Mouse (Mus musculus): ENCODE data around the gene Unc5b. TPM values are rescaled to one million over a fixed set of nuclear protein-coding genes. Genes with fewer than 3 reads are reported as not detected.

Gene Unc5b
- polyA plus RNA-seq, 1 experiment from 2014 or later, result 2.1 TPM

DNA sequence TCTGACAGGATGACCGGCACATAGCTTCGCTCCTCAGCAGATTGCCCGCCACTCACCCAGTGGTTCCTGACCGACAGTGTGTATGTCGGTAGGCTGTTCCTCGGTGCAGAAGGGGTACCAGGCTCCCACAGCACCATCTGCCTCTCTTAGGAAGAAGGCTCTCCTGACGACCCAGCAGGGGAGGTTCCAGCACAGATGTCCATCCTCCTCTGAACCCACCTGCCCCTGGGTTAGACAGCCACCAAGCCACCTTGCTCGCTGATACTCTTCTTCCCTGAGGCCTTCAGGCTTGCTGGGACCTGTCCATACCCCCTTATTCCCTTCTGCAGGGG lies 25.2 kb downstream of the Unc5b start:
- 83% methylated on average over 8 of the region's 8 CpGs for WGBS
- no peaks in the 10 kb centered on the region for H3K9me3 ChIP-seq (replicated peaks; ENCODE audit: control insufficient read depth, low read length)
- no peaks in the 10 kb centered on the region for H3K27me3 ChIP-seq (replicated peaks; ENCODE audit: control insufficient read depth, insufficient read depth, low read length)
- H3K27ac ChIP-seq (ENCODE audit: low read depth, low read length), result no peak overlapping the region
- H3K4me2 ChIP-seq (ENCODE audit: low read length), result no peak overlapping the region
- no peak for ATAC-seq
- H3K4me3 ChIP-seq (ENCODE audit: low read depth, low read length), result no peak overlapping the region
- no peak for DNase-seq (ENCODE audit: low spot score)
- H3K36me3 ChIP-seq (ENCODE audit: control insufficient read depth, insufficient read depth, low read length), result no peaks in the 10 kb centered on the region
- no peak overlapping the region for H3K9ac ChIP-seq (ENCODE audit: low read length)
- H3K4me1 ChIP-seq (ENCODE audit: control insufficient read depth, insufficient read depth, low read length), result peaks cover 9% of the 10 kb centered on the region

GRCm38 (mm10) chr10:60805436-60806206 lies 25.8 kb downstream of the Unc5b start:
- Histone ChIP-seq H3K4me2 (ENCODE audit: low read length) (no peak overlapping the region), H3K9me3 (replicated peaks; ENCODE audit: control insufficient read depth, low read length) (no peaks in the 10 kb centered on the region), H3K4me1 (ENCODE audit: control insufficient read depth, insufficient read depth, low read length) (peaks cover 15% of the 10 kb centered on the region), H3K36me3 (ENCODE audit: control insufficient read depth, insufficient read depth, low read length) (no peaks in the 10 kb centered on the region), H3K4me3 (ENCODE audit: low read depth, low read length) (no peak overlapping the region), H3K27ac (ENCODE audit: low read depth, low read length) (no peak overlapping the region), H3K27me3 (replicated peaks; ENCODE audit: control insufficient read depth, insufficient read depth, low read length) (no peaks in the 10 kb centered on the region), H3K9ac (ENCODE audit: low read length) (no peak overlapping the region)
- DNase-seq (ENCODE audit: low spot score), result no peak
- no peak for ATAC-seq
- 85% methylated on average over 21 of the region's 21 CpGs for WGBS

DNA sequence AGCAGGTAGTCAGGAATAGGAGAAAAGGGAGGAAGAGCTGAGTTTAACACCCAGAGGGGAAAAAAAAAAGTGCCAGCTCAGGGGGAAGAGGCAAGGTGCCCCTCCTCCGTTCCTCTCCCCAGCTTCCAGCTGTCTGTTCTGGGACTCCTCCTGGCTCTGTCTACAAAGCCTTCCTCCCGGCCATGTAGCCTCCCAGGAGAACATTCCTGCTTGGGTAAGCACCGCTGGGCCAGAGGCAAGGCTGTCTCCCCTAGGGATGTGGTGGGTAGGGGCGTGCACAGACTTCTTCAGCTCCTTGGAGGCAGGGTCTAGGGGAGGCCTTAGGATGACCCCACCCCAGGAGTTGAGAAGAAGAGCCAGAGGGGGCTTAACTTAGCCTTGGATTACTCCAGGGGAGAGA lies 26.5 kb downstream of the Unc5b start:
- peaks cover 16% of the 10 kb centered on the region for H3K4me1 ChIP-seq (ENCODE audit: control insufficient read depth, insufficient read depth, low read length)
- WGBS, result 49% methylated on average over 4 of the region's 4 CpGs
- no peak overlapping the region for H3K4me3 ChIP-seq (ENCODE audit: low read depth, low read length)
- H3K27ac ChIP-seq (ENCODE audit: low read depth, low read length), result no peak overlapping the region
- no peaks in the 10 kb centered on the region for H3K36me3 ChIP-seq (ENCODE audit: control insufficient read depth, insufficient read depth, low read length)
- H3K9ac ChIP-seq (ENCODE audit: low read length), result no peak overlapping the region
- ATAC-seq (no peak), DNase-seq (ENCODE audit: low spot score) (no peak)
- H3K9me3 ChIP-seq (replicated peaks; ENCODE audit: control insufficient read depth, low read length), result no peaks in the 10 kb centered on the region
- H3K4me2 ChIP-seq (ENCODE audit: low read length), result no peak overlapping the region
- no peaks in the 10 kb centered on the region for H3K27me3 ChIP-seq (replicated peaks; ENCODE audit: control insufficient read depth, insufficient read depth, low read length)

GRCm38 (mm10) chr10:60803971-60804370 lies 27.4 kb downstream of the Unc5b start:
- H3K4me2 ChIP-seq (ENCODE audit: low read length), result no peak overlapping the region
- DNase-seq (ENCODE audit: low spot score) (no peak), ATAC-seq (no peak)
- H3K9me3 ChIP-seq (replicated peaks; ENCODE audit: control insufficient read depth, low read length), result no peaks in the 10 kb centered on the region
- H3K4me1 ChIP-seq (ENCODE audit: control insufficient read depth, insufficient read depth, low read length), result peaks cover 16% of the 10 kb centered on the region
- H3K9ac ChIP-seq (ENCODE audit: low read length), result no peak overlapping the region
- no peak overlapping the region for H3K27ac ChIP-seq (ENCODE audit: low read depth, low read length)
- H3K4me3 ChIP-seq (ENCODE audit: low read depth, low read length), result no peak overlapping the region
- WGBS, result 85% methylated on average over 10 of the region's 10 CpGs
- H3K27me3 ChIP-seq (replicated peaks; ENCODE audit: control insufficient read depth, insufficient read depth, low read length), result no peaks in the 10 kb centered on the region
- H3K36me3 ChIP-seq (ENCODE audit: control insufficient read depth, insufficient read depth, low read length), result no peaks in the 10 kb centered on the region

DNA sequence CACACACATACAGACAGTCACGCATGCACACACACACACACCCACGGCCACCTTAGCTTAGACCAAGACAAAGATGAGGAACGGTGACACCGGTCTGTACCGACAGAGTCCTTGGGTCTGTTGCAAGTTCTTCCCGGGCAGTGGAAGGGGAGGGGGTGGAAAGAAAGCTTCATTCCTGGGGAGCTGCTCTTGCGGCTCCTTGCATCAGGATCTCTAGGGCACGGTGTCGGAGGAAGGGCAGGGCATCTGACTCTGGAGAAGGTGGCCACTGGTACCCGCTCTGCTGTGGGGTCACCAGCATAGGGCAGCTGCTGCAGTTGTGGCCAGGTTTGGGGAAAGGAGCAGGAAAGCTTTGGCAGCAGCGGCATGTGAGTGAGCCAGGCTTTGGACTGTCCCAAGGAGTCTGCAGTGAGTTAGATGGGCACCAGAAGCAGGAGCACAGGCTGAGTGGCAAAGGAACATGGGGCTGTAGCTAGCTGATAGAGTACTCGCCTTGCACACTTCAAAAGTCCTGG lies 29.4 kb downstream of the Unc5b start:
- ATAC-seq, result no peak
- Histone ChIP-seq H3K9me3 (replicated peaks; ENCODE audit: control insufficient read depth, low read length) (no peaks in the 10 kb centered on the region), H3K4me1 (ENCODE audit: control insufficient read depth, insufficient read depth, low read length) (peaks cover 12% of the 10 kb centered on the region), H3K27me3 (replicated peaks; ENCODE audit: control insufficient read depth, insufficient read depth, low read length) (0 out of 2 replicates have a peak, but pooled peaks cover 3% of the 10 kb centered on the region), H3K4me2 (ENCODE audit: low read length) (no peak overlapping the region), H3K9ac (ENCODE audit: low read length) (no peak overlapping the region), H3K27ac (ENCODE audit: low read depth, low read length) (no peak overlapping the region), H3K36me3 (ENCODE audit: control insufficient read depth, insufficient read depth, low read length) (no peaks in the 10 kb centered on the region), H3K4me3 (ENCODE audit: low read depth, low read length) (no peak overlapping the region)
- WGBS, result 55% methylated on average over 12 of the region's 12 CpGs
- no peak for DNase-seq (ENCODE audit: low spot score)

DNA sequence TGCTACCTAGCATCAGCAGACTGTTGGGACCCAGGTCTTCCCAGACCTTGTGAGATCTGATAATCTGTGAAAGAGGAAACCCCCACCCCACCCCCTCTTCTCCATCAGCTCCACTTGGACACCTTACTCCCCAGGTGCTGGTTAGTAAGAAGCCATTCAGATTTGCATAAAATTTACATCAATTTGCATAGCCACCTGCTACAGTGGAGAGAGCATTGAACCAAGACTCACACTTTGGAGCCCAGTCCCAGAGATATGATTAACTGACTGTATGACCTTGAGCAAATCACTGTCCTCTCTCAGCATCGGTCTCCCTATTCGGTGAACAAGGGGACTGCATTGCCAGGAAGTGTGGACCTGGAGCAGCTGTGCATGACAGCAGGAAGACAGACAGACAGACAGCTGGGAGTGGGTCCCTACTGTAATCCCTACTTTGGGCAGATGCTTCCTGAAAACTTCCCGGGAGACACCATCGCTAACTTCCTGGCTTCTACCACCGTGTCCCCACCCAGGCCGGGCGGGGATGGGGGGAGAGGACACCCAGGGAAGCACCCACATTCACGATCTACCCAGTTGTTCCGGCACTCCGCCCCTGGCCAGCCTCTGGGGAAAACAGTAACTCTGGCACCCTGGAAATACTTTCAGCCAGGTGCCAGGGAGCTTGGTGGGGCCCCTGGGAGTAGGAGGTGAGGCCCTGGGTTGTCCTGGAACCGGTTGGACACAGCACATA lies 30.0 kb downstream of the Unc5b start:
- Histone ChIP-seq H3K27ac (ENCODE audit: low read depth, low read length) (no peak overlapping the region), H3K27me3 (replicated peaks; ENCODE audit: control insufficient read depth, insufficient read depth, low read length) (0 out of 2 replicates have a peak, but pooled peaks cover 3% of the 10 kb centered on the region)
- peak; percentile 46 for ATAC-seq

GRCm38 (mm10) chr10:60800295-60801167 lies 30.9 kb downstream of the Unc5b start:
- Histone ChIP-seq H3K9me3 (replicated peaks; ENCODE audit: control insufficient read depth, low read length) (no peaks in the 10 kb centered on the region), H3K9ac (ENCODE audit: low read length) (no peak overlapping the region), H3K4me1 (ENCODE audit: control insufficient read depth, insufficient read depth, low read length) (peaks cover 12% of the 10 kb centered on the region), H3K36me3 (ENCODE audit: control insufficient read depth, insufficient read depth, low read length) (no peaks in the 10 kb centered on the region), H3K4me3 (ENCODE audit: low read depth, low read length) (no peak overlapping the region), H3K27me3 (replicated peaks; ENCODE audit: control insufficient read depth, insufficient read depth, low read length) (0 out of 2 replicates have a peak, but pooled peaks cover 3% of the 10 kb centered on the region), H3K27ac (ENCODE audit: low read depth, low read length) (no peak overlapping the region), H3K4me2 (ENCODE audit: low read length) (no peak overlapping the region)
- no peak for DNase-seq (ENCODE audit: low spot score)
- ATAC-seq, result no peak
- WGBS, result 22% methylated on average over 19 of the region's 19 CpGs

More for the DNA sequence above, 30.0 kb downstream of the Unc5b start:
- 47% methylated on average over 11 of the region's 11 CpGs for WGBS
- no peak overlapping the region for H3K9ac ChIP-seq (ENCODE audit: low read length)
- H3K9me3 ChIP-seq (replicated peaks; ENCODE audit: control insufficient read depth, low read length), result no peaks in the 10 kb centered on the region
- no peak overlapping the region for H3K4me3 ChIP-seq (ENCODE audit: low read depth, low read length)
- DNase-seq (ENCODE audit: low spot score), result no peak
- H3K4me2 ChIP-seq (ENCODE audit: low read length), result no peak overlapping the region
- no peaks in the 10 kb centered on the region for H3K36me3 ChIP-seq (ENCODE audit: control insufficient read depth, insufficient read depth, low read length)
- peaks cover 12% of the 10 kb centered on the region for H3K4me1 ChIP-seq (ENCODE audit: control insufficient read depth, insufficient read depth, low read length)

DNA sequence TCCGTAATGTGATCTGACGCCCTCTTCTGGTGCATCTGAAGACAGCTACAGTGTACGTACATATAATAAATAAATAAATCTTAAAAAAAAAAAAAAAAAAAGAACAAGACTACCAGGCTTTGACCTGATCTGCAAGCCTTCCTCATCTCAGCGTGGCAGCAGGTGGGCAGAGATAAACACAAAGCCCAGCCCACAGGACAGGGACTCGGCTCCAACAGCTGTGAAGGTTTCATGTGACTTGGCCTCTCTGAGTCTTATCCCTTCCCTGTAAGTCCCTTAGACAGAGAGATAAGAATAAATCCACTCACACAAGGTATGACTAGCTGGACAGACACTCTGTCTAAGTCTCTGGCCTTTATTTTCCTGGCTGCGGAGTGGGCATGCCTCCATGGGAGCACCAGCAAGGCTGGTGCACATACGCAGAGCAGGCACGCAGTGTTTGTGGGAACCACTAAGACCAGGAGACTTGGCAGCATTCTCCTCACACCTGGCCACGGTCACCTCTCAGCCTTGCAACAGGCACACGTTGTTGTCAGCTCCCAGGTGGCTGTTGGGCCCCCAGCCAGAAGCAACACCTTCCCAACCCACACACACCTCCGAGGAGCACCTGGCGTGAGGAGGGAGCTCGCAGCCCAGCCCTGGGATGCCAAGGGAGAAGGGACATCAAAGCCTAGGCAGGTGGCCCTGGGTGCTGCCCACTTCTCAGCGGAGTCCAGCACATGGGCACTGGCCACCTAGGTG lies 33.5 kb downstream of the Unc5b start:
- Histone ChIP-seq H3K4me1 (ENCODE audit: control insufficient read depth, insufficient read depth, low read length) (peaks cover 19% of the 10 kb centered on the region), H3K27ac (ENCODE audit: low read depth, low read length) (no peak overlapping the region), H3K4me2 (ENCODE audit: low read length) (no peak overlapping the region), H3K36me3 (ENCODE audit: control insufficient read depth, insufficient read depth, low read length) (no peaks in the 10 kb centered on the region), H3K9me3 (replicated peaks; ENCODE audit: control insufficient read depth, low read length) (no peaks in the 10 kb centered on the region), H3K4me3 (ENCODE audit: low read depth, low read length) (no peak overlapping the region), H3K27me3 (replicated peaks; ENCODE audit: control insufficient read depth, insufficient read depth, low read length) (0 out of 2 replicates have a peak, but pooled peaks cover 3% of the 10 kb centered on the region), H3K9ac (ENCODE audit: low read length) (no peak overlapping the region)
- DNase-seq (ENCODE audit: low spot score) (no peak), ATAC-seq (no peak)
- WGBS, result 87% methylated on average over 14 of the region's 14 CpGs
